Comparison of ENCODE assay signal across 23 mouse cellular contexts in genomic region chr14:24239651-24240050, GRCm38 (mm10). TPM values are rescaled to one million over a fixed set of nuclear protein-coding genes. Genes with fewer than 3 reads are reported as not detected.
DNase-seq lines count a peak whose midpoint lies in the region; TF ChIP-seq lines count a peak whose summit lies in the region.
"Had no signal": no experiment of that assay in that cellular context is flagged by ENCODE, and none has a peak within 500 bp of the region (broad histone marks: within the 10 kb centered on the region; RNA-seq: fewer than 3 reads in every experiment).

No protein-coding gene starts in this region.

- peaks cover 80% of the 10 kb centered on the region for H3K4me1 ChIP-seq in E14TG2a.4 (replicated peaks; ENCODE audit: low read depth, low read length)

- no peak overlapping the region for H3K4me3 ChIP-seq in gastrocnemius, adult 2 months
- no peak overlapping the region for H3K4me3 ChIP-seq in left cerebral cortex, adult 2 months
- no peak overlapping the region for H3K4me3 ChIP-seq in E14TG2a.4 (replicated peaks; ENCODE audit: low read length)
- H3K4me3 ChIP-seq: embryonic facial prominence, embryonic 15.5 days; forebrain, embryonic 13.5 days; heart, embryonic 10.5 days; neural tube, embryonic 13.5 days had no signal

- H3K27me3 ChIP-seq in E14TG2a.4 (ENCODE audit: insufficient read depth, low read length) = peaks cover 16% of the 10 kb centered on the region
- H3K27me3 ChIP-seq: embryonic facial prominence, embryonic 15.5 days; forebrain, embryonic 13.5 days; neural tube, embryonic 13.5 days; Patski had no signal

- no peak overlapping the region for H3K27ac ChIP-seq in gastrocnemius, adult 2 months
- no peak overlapping the region for H3K27ac ChIP-seq in left cerebral cortex, adult 2 months
- H3K27ac ChIP-seq: embryonic facial prominence, embryonic 15.5 days; forebrain, embryonic 13.5 days; heart, embryonic 10.5 days; neural tube, embryonic 13.5 days had no signal

- intact Hi-C loops in gastrocnemius, adult 2 months (cut with DNase I) = loop anchor here (5.0 kb wide), 1 partner anchor 42 kb away; no protein-coding TSS in a partner anchor
- intact Hi-C loops in left cerebral cortex, adult 2 months (cut with DNase I) = no loop called here

- H3K36me3 ChIP-seq in E14TG2a.4 (ENCODE audit: insufficient read depth, low read length) = peaks cover 31% of the 10 kb centered on the region

- no peaks in the 10 kb centered on the region for H3K9me3 ChIP-seq in E14TG2a.4 (ENCODE audit: low read length)
- H3K9me3 ChIP-seq: embryonic facial prominence, embryonic 15.5 days; forebrain, embryonic 13.5 days; heart, embryonic 10.5 days; neural tube, embryonic 13.5 days had no signal

- no peak for DNase-seq in gastrocnemius, adult 2 months
- no peak for DNase-seq in gastrocnemius, postnatal 25 days
- no peak for DNase-seq in left cerebral cortex, adult 2 months (ENCODE audit: extremely low spot score in 1 of 2, low spot score in 2 of 2)
- DNase-seq in left cerebral cortex, adult 11 months (ENCODE audit: low spot score) = no peak
- DNase-seq in brain, embryonic 14.5 days (ENCODE audit: low read depth) = no peak
- no peak for DNase-seq in ovary, postnatal 14 days (ENCODE audit: low spot score)
- DNase-seq: adrenal gland, adult 8-10 months; retina, postnatal 1 day; spleen, adult 18-20 months had no signal

- peak; percentile 23; the same call in 1 of the 2 replicates for TF ChIP-seq CTCF in gastrocnemius, adult 2 months (IDR thresholded peaks at IDR 0.05)
- TF ChIP-seq CTCF in left cerebral cortex, adult 2 months (IDR thresholded peaks at IDR 0.05) = peak; percentile 36
- peak; percentile 76 for TF ChIP-seq CTCF in E14TG2a.4 (conservative IDR thresholded peaks at IDR 0.05; ENCODE audit: low read length)
- TF ChIP-seq CTCF in brain, embryonic 14.5 days (IDR thresholded peaks at IDR 0.05; ENCODE audit: borderline replicate concordance, extremely low read depth, insufficient read depth, insufficient read length) = peak; percentile 43; the same call in 1 of the 2 replicates

- TF ChIP-seq POLR2A in brain, embryonic 14.5 days (IDR thresholded peaks at IDR 0.05; ENCODE audit: borderline replicate concordance, extremely low read depth, insufficient read depth, insufficient read length, poor library complexity, severe bottlenecking) = no peak

RNA-seq across cellular contexts. Expression of gene Dlg5, which starts 6.1 kb away (rescaled TPM):
- 1 to 10 TPM; 5.5 to 7.8 TPM for total RNA-seq in gastrocnemius, adult 2 months (2021)
- 1 to 10 TPM; 6.7 to 7.0 TPM for total RNA-seq in gastrocnemius, postnatal 25 days (2021)
- 10 to 100 TPM; 31.6 to 41.9 TPM for total RNA-seq in left cerebral cortex, adult 2 months (2021)
- 70.6 and 89.3 TPM in 2 replicates for polyA plus RNA-seq in brain, embryonic 14.5 days (2012; rRNA removed)

RNA-seq across cellular contexts. Expression of gene E330034G19Rik, which starts 53.4 kb away (rescaled TPM):
- total RNA-seq in gastrocnemius, adult 2 months (2021) = not detected
- total RNA-seq in gastrocnemius, postnatal 25 days (2021) = not detected
- not detected for total RNA-seq in left cerebral cortex, adult 2 months (2021)
- polyA plus RNA-seq in brain, embryonic 14.5 days (2012; rRNA removed) = 0.10 TPM in 1 of 2 replicates, not detected in the other
- total RNA-seq: adrenal gland, adult 8-10 months; gastrocnemius, adult 18-20 months; hematopoietic stem cell, adult 5-6 weeks had no signal
- polyA plus RNA-seq: CD4-positive, CD25-positive, alpha-beta regulatory T cell, adult 4 months; forebrain, embryonic 13.5 days; heart, embryonic 10.5 days; intestine, embryonic 14.5 days; large intestine, adult 2 months; limb, embryonic 14.5 days; midbrain, embryonic 16.5 days; neural tube, embryonic 13.5 days; Patski; urinary bladder, adult 2 months had no signal

Comparison
In these comparisons a context has a peak if more than half of its experiments do, and no peak if none do; other contexts are left out.
1. CTCF ChIP-seq: peak in every context shown above with its lines; median percentile 76 in E14TG2a.4; 43 in brain, embryonic 14.5 days; 36 in left cerebral cortex, adult 2 months; 23 in gastrocnemius, adult 2 months.